Mouse (Mus musculus) CH12.LX (cell line): ENCODE data around the gene Srp68. TPM values are rescaled to one million over a fixed set of nuclear protein-coding genes. Genes with fewer than 3 reads are reported as not detected.
"Not testable (repeated sequence)": the region's sequence is repeated elsewhere in the genome, so short reads cannot be mapped to it uniquely, and the experiment has no call there.

ENCODE experiments used
- DNase-seq: peaks from one replicate; pipeline ENCODE4 v3.0.0-alpha.2; 2013; ENCODE audit errors: extremely low read depth
- H3K27ac ChIP-seq: 2 replicates; pipeline ENCODE4 v1.5.1; 2012; ENCODE audit warnings: low read depth, mild to moderate bottlenecking, control low read depth, moderate library complexity; ENCODE audit not compliant: insufficient read depth
- H3K27me3 ChIP-seq: replicated peaks from 2 replicates; pipeline ENCODE3; 2012; ENCODE audit warnings: inconsistent platforms
- H3K36me3 ChIP-seq, 2 experiments: replicated peaks in 1 of 2; 2 replicates each; pipeline versions ENCODE3 to v1.6.1; 2012; ENCODE audit warnings: inconsistent platforms in 1 of 2, low read length in 1 of 2, mild to moderate bottlenecking in 1 of 2, mixed read lengths in 1 of 2, moderate library complexity in 1 of 2; ENCODE audit not compliant: control insufficient read depth in 1 of 2, insufficient read depth in 1 of 2
- H3K4me1 ChIP-seq, 2 experiments: 2 replicates each; pipeline ENCODE4 v1.6.1; 2012; ENCODE audit warnings: inconsistent platforms in 1 of 2, moderate library complexity in 1 of 2; ENCODE audit not compliant: insufficient read depth in 2 of 2, control insufficient read depth in 1 of 2
- H3K4me2 ChIP-seq: 2 replicates; pipeline ENCODE4 v1.6.1; 2012; ENCODE audit warnings: low read depth, mild to moderate bottlenecking, control low read depth; ENCODE audit not compliant: poor library complexity, insufficient read depth, severe bottlenecking
- H3K4me3 ChIP-seq, 3 experiments: fragments of 150-350 bp in 1 of 3; sonication (generic) in 1 of 3; replicated peaks in 1 of 3; 2 replicates each; pipeline versions ENCODE3 to v1.5.1; 2011 to 2012; ENCODE audit warnings: low read depth in 2 of 3, low read length in 2 of 3, mild to moderate bottlenecking in 2 of 3, moderate library complexity in 2 of 3, control low read depth in 1 of 3, improper control_type of control experiment in 1 of 3, inconsistent platforms in 1 of 3, mixed read lengths in 1 of 3; ENCODE audit not compliant: poor library complexity in 1 of 3
- H3K79me2 ChIP-seq: replicated peaks from 2 replicates; pipeline ENCODE4 v1.6.1; 2012; ENCODE audit warnings: mild to moderate bottlenecking, moderate library complexity; ENCODE audit not compliant: control insufficient read depth, poor library complexity, insufficient read depth, severe bottlenecking; ENCODE audit errors: extremely low read depth
- H3K9ac ChIP-seq: 2 replicates; pipeline ENCODE4 v1.6.1; 2012; ENCODE audit warnings: low read depth, mild to moderate bottlenecking, control low read depth, moderate library complexity; ENCODE audit not compliant: insufficient read depth
- H3K9me3 ChIP-seq: replicated peaks from 2 replicates; pipeline ENCODE3; 2012; ENCODE audit warnings: low read length, inconsistent platforms, mixed read lengths
- BHLHE40 ChIP-seq: IDR thresholded peaks from 2 replicates; pipeline ENCODE4 v1.6.1; 2011; ENCODE audit warnings: mild to moderate bottlenecking, low read depth, low read length, improper control_type of control experiment
- CHD2 ChIP-seq: IDR thresholded peaks from 2 replicates; pipeline ENCODE4 v1.6.1; 2011; ENCODE audit warnings: low read length, improper control_type of control experiment
- E2F4 ChIP-seq: IDR thresholded peaks from 2 replicates; pipeline ENCODE4 v1.6.1; 2011; ENCODE audit warnings: low read depth, low read length, improper control_type of control experiment; ENCODE audit not compliant: insufficient replicate concordance
- ELF1 ChIP-seq: IDR thresholded peaks from 2 replicates; pipeline ENCODE4 v1.6.1; 2014; ENCODE audit warnings: low read depth, mild to moderate bottlenecking, inconsistent platforms, low read length, improper control_type of control experiment
- JUND ChIP-seq: conservative IDR thresholded peaks from 2 replicates; pipeline ENCODE4 v1.6.1; 2011; ENCODE audit warnings: low read depth, low read length, improper control_type of control experiment
- MAZ ChIP-seq: IDR thresholded peaks from 2 replicates; pipeline ENCODE4 v1.6.1; 2012; ENCODE audit warnings: low read depth, mild to moderate bottlenecking, inconsistent platforms, low read length, improper control_type of control experiment, moderate library complexity
- MYC ChIP-seq: IDR thresholded peaks from 2 replicates; pipeline ENCODE4 v1.6.1; 2011; ENCODE audit warnings: low read depth, mild to moderate bottlenecking, improper control_type of control experiment, low read length
- POLR2AphosphoS2 ChIP-seq: IDR thresholded peaks from 2 replicates; pipeline ENCODE4 v1.6.1; 2011; ENCODE audit warnings: low read depth, low read length, improper control_type of control experiment
- RAD21 ChIP-seq: IDR thresholded peaks from 2 replicates; pipeline ENCODE4 v1.6.1; 2011; ENCODE audit warnings: low read depth, mild to moderate bottlenecking, low read length, improper control_type of control experiment, moderate library complexity
- SMC3 ChIP-seq: IDR thresholded peaks from 2 replicates; pipeline ENCODE4 v1.6.1; 2011; ENCODE audit warnings: low read depth, low read length, improper control_type of control experiment
- TBP ChIP-seq: conservative IDR thresholded peaks from 2 replicates; pipeline ENCODE4 v1.6.1; 2011; ENCODE audit warnings: low read depth, low read length, improper control_type of control experiment
- TCF12 ChIP-seq: IDR thresholded peaks from 2 replicates; pipeline ENCODE4 v1.6.1; 2014; ENCODE audit warnings: low read depth, mild to moderate bottlenecking, inconsistent platforms, low read length, improper control_type of control experiment
- ZMIZ1 ChIP-seq: IDR thresholded peaks from 2 replicates; pipeline ENCODE4 v1.6.1; 2012; ENCODE audit warnings: low read depth, mild to moderate bottlenecking, inconsistent platforms, low read length, improper control_type of control experiment
- ZNF384 ChIP-seq: IDR thresholded peaks from 2 replicates; pipeline ENCODE4 v1.6.1; 2012; ENCODE audit warnings: low read depth, low read length, improper control_type of control experiment, inconsistent platforms
- dilution Hi-C: fragments of 300-500 bp; cut with MboI; formaldehyde crosslinking; loops from 2 replicates; pipeline ENCODE4 v1.14.3; 2020; ENCODE audit warnings: low sequenced_read_pairs; ENCODE audit not compliant: extremely low pct_unique_long_range_greater_than_20kb, extremely low pct_ligation_motif_present
- in situ Hi-C: fragments of 300-500 bp; cut with MboI; formaldehyde crosslinking; loops from 3 replicates; pipeline ENCODE4 v1.14.3; 2019; ENCODE audit warnings: low sequenced_read_pairs, low pct_ligation_motif_present, low pct_unique_long_range_greater_than_20kb, mixed read lengths
- polyA plus RNA-seq: library from polyadenylated mRNA; unstranded; fragments of >175 nt; gene quantifications from 2 replicates; pipeline ENCODE4 v1.2.1, GENCODE M21; 2012; ENCODE audit warnings: low read depth; ENCODE audit not compliant: insufficient read length
- total RNA-seq, 2 experiments: library from RNA; depleted of rRNA; stranded (reverse); fragments of 300-350 nt in 1 of 2; fragments of >200 nt in 1 of 2; gene quantifications; 2 replicates each; pipeline ENCODE4 v1.2.3; 2012 to 2014

Srp68 gene
- total and polyA plus RNA-seq, 3 experiments: 53.2 to 184 (median 74.7) TPM

- no peak for DNase-seq
- no peak within 1 kb of the TSS for H3K4me3 ChIP-seq
- H3K27ac ChIP-seq: no peak within 1 kb of the TSS
- H3K4me1 ChIP-seq: peaks cover 12 to 32% of the 10 kb centered on the region in 2 experiments
- TF ChIP-seq ZMIZ1 (no peak), BHLHE40 (no peak), POLR2AphosphoS2 (no peak), ZNF384 (no peak), ELF1 (no peak), RAD21 (no peak), MAZ (no peak), CHD2 (no peak), E2F4 (no peak), JUND (no peak), MYC (no peak), TCF12 (no peak), SMC3 (no peak)
- dilution Hi-C loops (no loop called here), in situ Hi-C loops (no loop called here)
- H3K36me3 ChIP-seq: peaks cover 0 to 27% of the 10 kb centered on the region in 2 experiments
- no peak within 1 kb of the TSS for H3K4me2 ChIP-seq
- peaks cover 16% of the 10 kb centered on the region for H3K9me3 ChIP-seq
- no peak within 1 kb of the TSS for H3K9ac ChIP-seq
- H3K27me3 ChIP-seq: no peaks in the 10 kb centered on the region
- H3K79me2 ChIP-seq: no peaks in the 10 kb centered on the region
Measured at GRCm38 (mm10) chr11:116280751-116281663, 7.0 kb upstream of the Srp68 start, which contains the start of gene Galr2. Galr2 (plus strand) TSS chr11:116280939.

- H3K9ac ChIP-seq, H3K4me3 ChIP-seq, H3K9me3 ChIP-seq, H3K27ac ChIP-seq, H3K4me2 ChIP-seq, H3K27me3 ChIP-seq, dilution Hi-C loops, DNase-seq, in situ Hi-C loops: not testable (repeated sequence)
- Histone ChIP-seq H3K79me2 (peaks cover 24% of the 10 kb centered on the region), H3K4me1 (peaks cover 2 to 16% of the 10 kb centered on the region in 2 experiments; a peak in 3 of 4 replicates), H3K36me3 (peaks cover 0 to 18% of the 10 kb centered on the region in 2 experiments)
- peak; percentile 37; the same call in 1 of the 2 replicates for TF ChIP-seq TBP
Measured at GRCm38 (mm10) chr11:116277184-116277583, 3.2 kb upstream of the Srp68 start.
